Mouse (Mus musculus): ENCODE measurements around the gene Mepce.
"Not testable (repeated sequence)": the region's sequence is repeated elsewhere in the genome, so short reads cannot be mapped to it uniquely, and the experiment has no call there.

Gene Mepce

DNA sequence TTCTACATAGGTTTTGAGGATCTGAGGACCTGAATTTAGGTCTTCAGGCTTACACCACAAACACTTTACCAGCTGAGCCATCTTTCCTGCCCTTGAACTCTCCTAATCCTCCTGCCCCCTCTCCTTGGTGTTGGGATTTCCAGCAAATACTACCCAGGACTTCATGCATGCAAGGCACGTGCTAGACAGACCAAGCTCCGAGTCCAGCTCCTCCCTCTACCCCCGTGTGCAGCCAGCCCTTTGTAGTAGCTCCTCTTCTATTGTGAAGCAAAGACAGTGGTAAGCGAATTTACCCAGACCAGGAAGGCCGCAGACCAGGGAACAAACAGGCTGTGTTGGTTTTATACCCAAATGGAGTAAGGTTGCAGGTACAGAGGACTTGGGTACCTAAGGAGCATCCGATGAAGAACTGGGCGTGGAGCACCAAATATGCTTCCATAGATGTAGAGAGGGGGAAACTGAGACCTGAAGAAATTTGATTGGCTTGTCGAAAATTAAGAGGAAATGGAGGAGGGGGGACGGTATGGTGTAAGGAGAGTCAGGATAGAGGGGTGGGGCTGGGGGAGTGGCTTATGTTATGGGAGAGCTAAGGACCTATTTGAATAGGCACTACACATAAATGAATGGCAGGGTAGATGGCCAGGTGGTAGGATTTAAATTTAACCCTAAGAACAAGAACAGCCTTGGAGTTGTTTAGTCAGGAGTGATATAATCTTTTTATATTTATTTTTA, 22.7 kb downstream of the Mepce start:
- ATAC-seq (ENCODE audit: insufficient number of reproducible peaks, low FRiP score, low TSS enrichment): no peak

GRCm38 (mm10) chr5:137759971-137760412, 27.5 kb downstream of the Mepce start:
- peak; percentile 62; the same call in 1 of the 2 replicates for ATAC-seq (ENCODE audit: insufficient number of reproducible peaks, low FRiP score, low TSS enrichment)

DNA sequence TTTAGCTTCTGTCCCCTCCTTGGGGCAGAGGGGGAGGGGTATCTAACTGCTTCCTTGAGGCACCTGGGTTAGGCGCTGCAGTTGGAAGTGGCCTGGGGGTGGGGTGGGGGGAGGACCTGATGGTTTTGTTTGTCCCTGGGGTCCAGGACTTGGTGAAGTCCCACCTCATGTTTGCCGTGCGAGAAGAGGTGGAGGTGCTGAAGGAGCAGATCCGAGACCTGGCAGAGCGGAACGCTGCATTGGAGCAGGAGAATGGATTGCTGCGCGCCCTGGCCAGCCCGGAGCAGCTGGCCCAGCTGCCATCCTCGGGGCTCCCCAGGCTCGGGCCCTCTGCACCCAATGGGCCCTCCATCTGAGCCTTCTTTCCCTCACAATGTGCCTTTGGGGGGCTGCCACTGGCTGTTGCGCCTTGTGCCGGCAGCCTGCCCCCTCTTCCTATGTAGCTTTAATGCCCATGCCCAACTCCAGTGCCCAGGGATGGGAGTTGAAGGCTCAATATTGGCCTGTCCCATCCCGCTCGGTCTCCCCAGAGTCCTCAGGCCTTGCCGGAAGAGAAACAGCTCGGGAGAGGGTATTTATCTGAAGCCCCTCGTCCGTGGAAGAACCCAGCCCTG, 28.4 kb downstream of the Mepce start:
- no peak for ATAC-seq (ENCODE audit: insufficient number of reproducible peaks, low FRiP score, low TSS enrichment)

DNA sequence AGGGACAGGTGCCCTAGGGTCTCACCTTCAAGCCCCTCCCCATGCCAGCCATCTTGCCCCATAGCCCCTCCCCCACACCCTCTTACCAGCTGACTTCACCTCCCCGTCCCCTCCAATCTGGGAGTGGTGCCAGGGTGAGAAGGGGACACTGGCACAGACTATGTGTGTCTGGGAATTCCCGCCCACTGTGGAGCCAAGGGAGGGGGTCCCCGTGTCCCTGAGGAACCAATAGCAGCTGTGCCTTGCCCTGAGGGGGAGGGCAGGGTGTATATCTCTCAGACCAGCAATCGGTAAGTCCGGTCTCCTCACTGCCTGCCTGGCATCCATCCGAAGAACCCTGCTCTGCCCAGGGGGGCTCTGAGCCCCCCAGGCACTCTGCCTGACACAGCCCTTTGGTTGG, 29.6 kb downstream of the Mepce start:
- ATAC-seq (ENCODE audit: insufficient number of reproducible peaks, low FRiP score, low TSS enrichment): no peak

GRCm38 (mm10) chr5:137756882-137757661, 30.4 kb downstream of the Mepce start:
- 0 out of 2 replicates have a peak, but pooled peaks have one; percentile 24 for ATAC-seq (ENCODE audit: insufficient number of reproducible peaks, low FRiP score, low TSS enrichment)

GRCm38 (mm10) chr5:137756106-137756505, 31.3 kb downstream of the Mepce start:
- ATAC-seq (ENCODE audit: insufficient number of reproducible peaks, low FRiP score, low TSS enrichment): no peak

- no peak for ATAC-seq (ENCODE audit: insufficient number of reproducible peaks, low FRiP score, low TSS enrichment)
Measured at GRCm38 (mm10) chr5:137755425-137755824, 32.0 kb downstream of the Mepce start.

GRCm38 (mm10) chr5:137753111-137753832, 34.2 kb downstream of the Mepce start:
- ATAC-seq (ENCODE audit: insufficient number of reproducible peaks, low FRiP score, low TSS enrichment): no peak

DNA sequence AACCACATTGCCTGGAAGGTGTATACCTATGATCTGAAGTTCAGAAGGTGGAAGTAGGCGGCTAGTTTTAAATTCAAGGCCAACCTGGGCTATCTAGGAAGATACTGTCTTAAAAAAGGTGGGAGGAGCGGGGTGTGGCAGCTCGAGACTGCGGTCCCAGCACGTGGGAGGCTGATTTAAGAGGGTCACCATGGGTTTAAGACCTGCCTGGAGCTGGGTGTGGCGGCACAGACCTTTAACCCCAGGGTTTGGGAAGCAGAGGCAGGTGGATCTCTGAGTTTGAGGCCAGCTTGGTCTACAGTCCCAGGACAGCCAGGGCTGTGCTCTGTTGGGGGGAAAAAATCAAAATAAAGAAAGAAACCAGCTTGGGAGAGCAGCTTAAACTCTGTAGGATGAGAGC, 35.5 kb downstream of the Mepce start:
- no peak for ATAC-seq (ENCODE audit: insufficient number of reproducible peaks, low FRiP score, low TSS enrichment)

DNA sequence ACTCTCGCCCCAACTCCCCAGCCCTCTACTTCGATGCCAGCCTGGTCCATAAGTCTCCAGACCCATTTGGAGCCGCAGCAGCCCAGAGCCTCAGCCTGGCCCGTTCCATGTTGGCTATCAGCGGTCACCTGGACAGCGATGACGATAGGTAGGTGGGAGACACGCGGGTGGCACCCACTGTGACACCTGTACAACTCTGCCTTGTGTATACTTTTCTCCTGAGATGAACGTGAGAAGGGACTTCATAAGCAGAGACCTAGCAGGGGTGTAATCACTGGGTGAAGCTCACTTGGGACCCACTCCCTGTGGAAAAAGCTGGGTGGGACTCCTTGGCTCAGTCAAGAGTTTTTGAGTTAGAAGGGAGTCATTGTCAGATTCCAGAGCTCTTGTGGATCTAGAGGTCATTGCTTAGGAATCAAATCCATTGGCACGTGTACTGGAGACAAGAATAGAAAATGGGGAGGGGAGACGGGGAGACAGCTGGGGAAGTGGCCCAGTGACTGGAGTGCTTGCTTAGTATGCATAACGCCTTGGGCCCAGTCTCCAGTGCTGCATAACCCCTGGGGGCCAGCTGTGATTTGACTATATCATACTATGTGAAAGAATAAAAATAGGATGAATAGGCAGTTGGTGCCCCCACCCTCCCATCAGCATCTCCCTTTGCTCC, 36.1 kb downstream of the Mepce start:
- ATAC-seq (ENCODE audit: insufficient number of reproducible peaks, low FRiP score, low TSS enrichment): no peak

GRCm38 (mm10) chr5:137750212-137750611, 37.2 kb downstream of the Mepce start:
- not testable (repeated sequence) for ATAC-seq (ENCODE audit: insufficient number of reproducible peaks, low FRiP score, low TSS enrichment)

- ATAC-seq (ENCODE audit: insufficient number of reproducible peaks, low FRiP score, low TSS enrichment): no peak
Measured at GRCm38 (mm10) chr5:137749196-137749836, 38.1 kb downstream of the Mepce start.

DNA sequence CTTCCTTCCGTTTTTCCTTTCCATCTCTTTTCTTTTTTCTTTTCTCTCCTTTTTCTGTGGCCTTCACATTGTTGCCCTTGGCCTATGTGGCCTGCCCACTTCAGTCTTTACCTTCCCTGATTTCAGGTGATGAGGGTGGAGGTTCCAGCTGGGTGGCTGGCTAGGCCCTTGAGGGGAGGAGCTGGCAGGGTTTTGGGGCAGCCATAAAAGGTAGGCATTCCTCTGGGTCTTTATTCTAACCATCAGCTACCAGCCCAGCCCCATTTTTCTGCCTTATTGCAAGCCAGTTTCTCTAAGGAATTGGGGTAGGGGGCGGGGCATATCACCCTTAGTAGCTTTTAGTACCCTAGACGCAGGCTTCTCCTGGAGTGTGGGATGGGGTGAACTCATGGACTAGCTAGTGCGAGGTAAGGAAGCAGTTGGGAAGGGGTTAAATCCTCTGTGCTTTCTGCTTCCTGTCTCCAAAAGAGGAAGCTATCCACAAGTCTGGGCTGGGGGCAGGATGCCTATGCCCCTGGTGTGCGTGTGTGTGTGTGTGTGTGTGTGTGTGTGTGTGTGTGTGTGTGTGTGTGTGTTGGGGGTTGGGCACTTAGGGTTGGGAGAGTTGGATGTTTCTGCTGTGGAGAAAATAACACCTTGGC, 39.2 kb downstream of the Mepce start:
- ATAC-seq (ENCODE audit: insufficient number of reproducible peaks, low FRiP score, low TSS enrichment): no peak

DNA sequence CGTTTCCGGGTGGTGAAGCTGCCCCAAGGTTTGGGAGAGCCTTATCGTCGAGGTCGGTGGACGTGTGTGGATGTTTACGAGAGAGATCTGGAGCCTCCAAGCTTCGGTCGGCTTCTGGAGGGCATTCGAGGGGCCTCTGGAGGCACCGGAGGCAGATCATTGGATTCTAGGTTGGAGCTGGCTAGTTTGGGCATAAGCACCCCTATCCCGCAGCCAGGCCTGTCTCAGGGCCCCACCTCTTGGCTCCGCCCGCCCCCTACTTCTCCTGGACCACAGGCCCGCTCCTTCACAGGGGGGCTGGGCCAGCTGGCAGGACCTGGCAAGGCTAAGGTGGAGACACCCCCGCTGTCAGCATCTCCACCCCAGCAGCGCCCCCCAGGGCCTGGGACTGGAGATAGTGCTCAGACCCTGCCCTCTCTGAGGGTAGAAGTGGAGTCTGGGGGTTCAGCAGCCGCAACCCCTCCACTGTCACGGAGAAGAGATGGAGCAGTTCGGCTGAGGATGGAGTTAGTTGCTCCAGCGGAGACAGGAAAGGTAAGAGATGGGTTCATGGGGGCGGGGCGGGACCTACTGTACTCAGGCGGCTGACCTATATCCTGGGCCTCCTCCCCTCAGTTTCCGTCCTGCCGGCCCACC, 40.0 kb downstream of the Mepce start:
- peak; percentile 32; the same call in 1 of the 2 replicates for ATAC-seq (ENCODE audit: insufficient number of reproducible peaks, low FRiP score, low TSS enrichment)

- no peak for ATAC-seq (ENCODE audit: insufficient number of reproducible peaks, low FRiP score, low TSS enrichment)
Measured at GRCm38 (mm10) chr5:137746851-137747325, 40.6 kb downstream of the Mepce start.

DNA sequence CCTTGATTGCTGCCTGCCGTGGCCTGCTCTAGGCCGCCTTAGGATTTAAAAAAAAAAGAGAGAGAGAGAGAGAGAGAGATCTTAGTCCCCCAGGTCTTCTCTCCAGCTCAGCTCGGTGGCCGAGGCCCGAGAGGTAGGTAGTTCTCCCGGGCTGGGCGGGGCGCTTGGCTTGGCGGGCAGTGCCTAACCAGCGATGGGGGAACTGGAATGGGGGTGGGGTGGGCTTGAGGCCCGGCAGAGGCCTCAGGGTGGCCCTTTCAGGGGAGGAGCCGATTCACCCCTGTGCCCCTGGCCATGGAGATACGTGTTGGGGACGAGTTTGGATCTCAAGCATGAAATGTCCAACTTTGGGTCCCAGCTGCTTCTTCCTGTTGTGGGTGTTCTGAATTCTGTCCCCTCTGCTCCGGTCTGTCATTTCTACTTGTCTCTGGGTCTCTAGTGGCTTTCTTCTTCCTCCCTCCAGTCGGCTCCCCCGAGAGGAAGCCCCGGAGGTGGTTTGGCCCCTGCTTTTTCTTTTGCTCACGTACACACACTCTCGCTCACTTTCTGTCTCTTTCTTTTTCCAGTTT, 41.1 kb downstream of the Mepce start:
- no peak for ATAC-seq (ENCODE audit: insufficient number of reproducible peaks, low FRiP score, low TSS enrichment)

DNA sequence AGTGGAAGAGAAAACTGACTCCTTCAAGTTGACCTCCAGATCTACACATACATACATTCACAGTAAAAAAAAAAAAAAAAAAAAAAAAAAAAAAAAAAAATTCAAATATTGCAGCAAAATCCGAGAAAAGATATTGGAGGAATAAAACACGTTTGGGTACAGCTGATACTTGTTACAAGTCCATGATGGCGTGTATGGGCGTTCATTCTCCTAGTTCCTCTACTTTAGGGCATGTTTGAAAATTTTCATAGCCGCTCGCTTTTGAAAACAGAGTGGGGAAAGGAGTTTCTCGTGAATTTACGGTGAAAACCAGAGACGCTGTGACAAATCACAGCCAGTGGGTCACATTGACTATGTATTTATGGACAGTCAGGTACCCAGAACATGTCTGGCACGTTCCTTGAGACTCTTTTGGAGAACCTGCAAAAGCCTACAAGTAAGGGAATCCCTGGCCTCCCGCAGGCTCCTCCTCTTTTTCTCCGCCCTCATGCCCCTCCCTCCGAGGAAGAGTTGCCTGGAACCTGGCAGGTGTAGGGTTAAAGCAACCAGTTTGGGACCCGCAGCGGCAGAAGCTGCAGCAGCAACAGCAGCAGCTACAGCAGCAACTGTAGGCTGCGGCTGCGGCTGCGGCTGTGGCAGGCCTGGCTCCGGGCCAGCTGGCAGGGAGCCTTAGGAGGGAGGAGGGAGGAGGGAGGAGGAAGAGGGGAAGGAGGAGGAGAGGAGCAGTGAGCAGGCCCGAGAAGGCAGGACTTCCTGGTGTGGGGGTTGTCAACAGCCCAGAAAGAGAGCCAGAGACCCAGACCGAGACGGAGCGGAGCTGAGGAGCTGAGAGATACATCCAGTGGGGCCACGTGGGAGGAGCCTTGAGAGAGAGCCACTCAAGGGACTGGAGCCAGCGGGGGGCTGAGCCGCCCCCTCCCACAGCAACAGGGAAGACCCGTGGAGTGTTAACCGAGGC, 42.0 kb downstream of the Mepce start, which contains the start of gene Tsc22d4:
Gene Tsc22d4 (plus strand): TSS at position 517 of the 958 bp plus-strand sequence.
- ATAC-seq (ENCODE audit: insufficient number of reproducible peaks, low FRiP score, low TSS enrichment): peak; percentile 62; the same call in 1 of the 2 replicates

Measured in cerebellum, adult (tissue).